Mouse (Mus musculus) urinary bladder, postnatal 10 days (tissue): Measurements from ENCODE around the gene Tpm1.

ENCODE experiments used
- DNase-seq: peaks from one replicate; pipeline ENCODE4 v3.0.0; 2022; ENCODE audit warnings: low spot score

The Tpm1 gene

GRCm38 (mm10) chr9:67045966-67046602, 3.1 kb downstream of the Tpm1 start:
- no peak for DNase-seq

GRCm38 (mm10) chr9:67045306-67045675, 3.9 kb downstream of the Tpm1 start:
- DNase-seq: no peak

- DNase-seq: no peak
Measured at GRCm38 (mm10) chr9:67044551-67045305, 4.5 kb downstream of the Tpm1 start.

DNA sequence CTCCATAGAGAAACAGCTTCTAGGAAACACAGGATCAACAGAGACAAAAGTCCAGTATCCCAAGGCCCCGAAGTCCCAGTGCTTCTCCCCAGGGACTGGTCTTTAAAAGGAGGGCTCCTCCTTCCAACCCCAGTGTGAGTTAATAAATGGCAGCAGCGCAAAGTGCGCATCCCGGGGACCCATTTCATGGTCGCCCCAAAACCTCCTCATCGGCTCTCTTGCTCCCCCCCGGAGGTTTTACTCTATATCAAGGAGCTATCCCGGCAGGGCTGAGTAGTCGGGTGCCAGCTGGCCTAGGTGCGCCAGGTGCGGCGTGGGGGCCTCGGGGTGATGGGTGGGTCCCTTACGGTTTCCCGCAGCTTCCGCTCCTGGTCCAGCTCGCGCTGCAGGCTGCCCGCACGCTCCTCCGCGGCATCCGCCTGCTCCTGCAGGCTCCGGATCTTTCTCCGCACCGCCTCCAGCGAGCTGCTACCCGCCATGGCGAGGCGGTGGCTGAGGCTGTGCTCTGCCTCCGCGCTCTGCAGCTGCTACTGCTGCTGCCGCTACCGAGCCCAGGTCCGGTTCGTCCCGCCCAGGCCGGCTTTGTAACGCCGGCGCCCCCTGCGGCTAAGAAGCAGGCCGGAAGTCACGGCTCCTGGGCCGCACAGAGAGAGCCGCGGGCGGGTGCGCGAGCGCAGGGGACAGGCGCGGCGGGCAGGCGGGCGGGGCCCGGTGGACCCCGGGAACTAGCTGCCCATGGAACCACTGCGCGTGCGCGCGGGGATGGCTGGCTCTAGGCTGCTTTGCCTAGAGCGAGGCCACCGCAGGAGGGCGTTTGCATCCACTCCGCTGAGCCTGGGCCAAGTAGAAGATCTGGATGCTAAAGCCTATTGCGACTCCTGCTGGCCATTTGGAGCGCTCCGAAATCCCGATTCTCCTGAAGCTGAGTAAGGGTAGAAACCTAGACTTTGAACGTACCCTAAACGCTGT, 5.7 kb downstream of the Tpm1 start:
- peak; percentile 90 for DNase-seq

- DNase-seq: no peak
Measured at GRCm38 (mm10) chr9:67042813-67043207, 6.4 kb downstream of the Tpm1 start.

- no peak for DNase-seq
Measured at GRCm38 (mm10) chr9:67041840-67042812, 7.1 kb downstream of the Tpm1 start.

- no peak for DNase-seq
Measured at GRCm38 (mm10) chr9:67040963-67041839, 8.0 kb downstream of the Tpm1 start.

- DNase-seq: no peak
Measured at GRCm38 (mm10) chr9:67039867-67040266, 9.3 kb downstream of the Tpm1 start.

DNA sequence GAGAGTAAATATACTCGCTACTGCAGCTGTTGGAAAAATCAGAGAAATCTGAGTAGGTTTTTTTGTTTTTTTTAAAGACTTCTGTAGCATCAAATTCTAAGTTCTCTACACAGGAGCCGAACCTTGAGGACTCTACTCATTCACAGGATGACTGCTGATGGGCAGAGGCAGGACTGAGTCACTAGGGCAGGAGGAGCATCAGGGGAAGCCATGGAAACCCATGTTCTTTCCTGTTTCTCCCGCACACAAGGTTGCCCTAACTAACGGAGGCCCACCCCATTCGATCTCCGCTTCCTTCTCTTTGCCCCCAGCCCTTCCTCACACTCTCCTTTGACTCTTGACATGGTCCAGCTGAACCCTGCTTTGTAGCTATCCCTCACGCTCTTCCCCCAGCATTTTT, 10.5 kb downstream of the Tpm1 start:
- DNase-seq: no peak

- DNase-seq: no peak
Measured at GRCm38 (mm10) chr9:67037666-67038065, 11.5 kb downstream of the Tpm1 start.

GRCm38 (mm10) chr9:67036527-67037118, 12.6 kb downstream of the Tpm1 start:
- DNase-seq: no peak

- no peak for DNase-seq
Measured at GRCm38 (mm10) chr9:67035957-67036451, 13.2 kb downstream of the Tpm1 start.

DNA sequence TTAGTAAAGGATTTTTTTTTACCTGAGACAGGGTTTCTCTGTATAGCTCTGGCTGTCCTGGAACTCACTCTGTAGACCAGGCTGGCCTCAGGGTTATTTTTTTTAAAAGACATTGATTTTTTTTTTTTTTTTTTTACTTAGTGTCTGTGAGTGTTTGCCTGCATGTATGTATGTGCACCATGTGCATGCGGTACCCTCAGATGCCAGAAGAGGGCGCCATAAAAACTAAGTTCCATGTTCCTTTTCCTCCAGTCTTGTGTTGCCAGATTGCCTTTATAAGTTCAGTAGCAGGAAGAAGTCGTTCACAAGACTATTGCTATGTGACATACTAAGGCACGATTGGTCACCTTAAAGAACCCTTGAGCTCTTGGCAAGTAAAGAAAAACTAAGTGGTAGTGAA, 14.5 kb downstream of the Tpm1 start:
- no peak for DNase-seq

DNA sequence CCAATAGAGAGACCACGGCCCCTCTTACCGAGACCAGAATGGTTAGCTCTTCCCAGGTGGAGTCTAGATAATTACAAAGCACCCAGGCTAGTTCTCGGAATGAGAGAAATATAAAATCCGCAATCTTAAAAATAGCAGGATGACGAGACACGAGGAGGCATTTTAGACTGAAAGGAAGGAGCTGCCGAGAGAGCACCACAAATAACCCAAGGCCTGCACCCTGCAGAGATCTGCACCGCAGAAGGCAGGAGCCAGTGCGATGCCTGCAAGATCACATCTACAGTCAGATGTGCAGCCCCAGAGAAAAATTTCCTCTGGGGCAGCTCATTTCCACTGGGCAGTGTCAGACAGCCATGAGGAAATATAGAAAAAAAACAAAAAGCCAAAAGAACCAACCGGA, 16.2 kb downstream of the Tpm1 start:
- DNase-seq: no peak

- DNase-seq: no peak
Measured at GRCm38 (mm10) chr9:67032611-67033010, 16.6 kb downstream of the Tpm1 start.

GRCm38 (mm10) chr9:67029518-67029917, 19.7 kb downstream of the Tpm1 start:
- DNase-seq: no peak

GRCm38 (mm10) chr9:67028929-67029328, 20.3 kb downstream of the Tpm1 start:
- no peak for DNase-seq

DNA sequence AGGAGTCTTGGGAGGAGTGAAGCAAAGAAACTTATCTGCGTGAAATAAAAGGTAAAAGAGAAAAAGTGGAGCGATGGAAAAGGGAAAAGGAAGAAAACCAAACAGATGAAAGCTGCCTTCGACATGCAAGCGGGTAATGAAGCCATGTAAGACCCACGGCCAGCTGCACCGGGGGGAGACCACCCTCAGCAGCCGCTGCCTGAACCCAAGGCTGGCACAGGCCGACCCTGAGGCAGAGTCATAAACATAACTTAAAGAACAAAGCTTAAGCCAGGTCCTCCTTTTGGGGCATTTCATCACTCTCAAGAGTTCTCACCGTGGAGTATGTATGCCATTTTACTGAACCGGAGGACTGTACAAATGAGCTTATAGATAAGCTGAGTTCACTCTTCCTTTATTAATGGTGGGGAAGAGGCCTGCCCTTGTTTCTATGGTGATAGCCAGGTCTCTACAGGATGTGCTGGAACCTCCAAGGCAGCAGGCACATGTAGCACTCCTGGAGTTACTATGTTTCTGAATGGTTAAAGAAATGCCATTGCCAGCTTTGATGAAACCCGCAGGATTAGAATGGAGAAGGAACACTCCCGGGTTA, 21.0 kb downstream of the Tpm1 start:
- DNase-seq: no peak

GRCm38 (mm10) chr9:67026890-67027289, 22.3 kb downstream of the Tpm1 start:
- DNase-seq: no peak
